In the genomic region with DNA sequence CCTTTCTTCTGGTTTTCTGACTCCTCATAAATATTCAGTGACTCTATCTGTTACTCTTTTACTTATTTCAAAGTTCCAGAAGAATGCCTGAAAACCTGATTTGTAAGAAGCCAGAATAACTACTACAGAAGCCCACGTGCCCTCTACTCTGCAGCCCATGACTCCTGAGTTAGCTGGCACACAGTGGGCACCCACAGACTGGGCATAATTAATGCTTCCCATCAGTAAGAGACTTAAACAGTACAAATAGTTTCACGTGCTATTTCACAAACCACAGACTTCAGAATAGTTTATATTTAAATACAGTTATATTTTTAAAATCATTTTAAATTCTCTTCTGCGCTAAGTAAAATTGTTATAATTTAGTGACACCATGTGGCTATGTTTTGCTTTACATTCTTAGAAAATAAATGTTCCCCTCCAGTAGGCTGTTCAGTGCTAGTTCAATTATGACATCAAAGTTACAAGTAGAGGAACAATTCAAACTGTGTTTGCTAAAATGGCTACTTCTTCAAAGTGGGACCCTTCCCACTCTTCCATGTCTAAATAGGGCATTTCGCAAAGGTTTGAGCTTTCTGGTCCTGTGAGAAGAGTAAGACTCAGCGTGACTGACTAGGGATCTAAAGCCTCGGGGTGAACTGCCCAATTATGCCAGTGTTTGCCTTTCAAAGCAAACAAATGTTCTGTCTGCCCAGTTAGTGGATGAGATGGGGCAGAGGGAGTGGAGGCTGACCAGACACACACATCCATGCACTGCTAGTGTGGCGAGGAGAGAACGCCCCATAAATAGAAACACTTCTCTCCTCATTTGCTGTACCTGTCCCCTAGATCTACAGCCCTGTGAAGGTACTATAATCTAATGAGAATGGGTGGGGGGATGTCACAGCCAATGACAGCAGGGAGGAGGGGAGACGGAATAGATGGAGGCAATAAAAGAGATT, we compare ENCODE assay signal across 17 mouse cellular contexts.
DNase-seq lines count a peak whose midpoint lies in the region; ATAC-seq and TF ChIP-seq lines count a peak whose summit lies in the region.
"Had no signal": no experiment of that assay in that cellular context is flagged by ENCODE, and none has a peak within 500 bp of the region (broad histone marks: within the 10 kb centered on the region; RNA-seq: fewer than 3 reads in every experiment).

No protein-coding gene starts in this region.

- no peak overlapping the region for H3K4me2 ChIP-seq in forebrain, embryonic 14.5 days (ENCODE audit: low read length)
- no peak overlapping the region for H3K4me2 ChIP-seq in forebrain, embryonic 13.5 days
- no peak overlapping the region for H3K4me2 ChIP-seq in kidney, postnatal 0 days (ENCODE audit: low read length)
- H3K4me2 ChIP-seq: heart, embryonic 12.5 days; neural tube, embryonic 15.5 days had no signal

- no peaks in the 10 kb centered on the region for H3K9me3 ChIP-seq in forebrain, embryonic 14.5 days (replicated peaks; ENCODE audit: control insufficient read depth, low read length)
- no peaks in the 10 kb centered on the region for H3K9me3 ChIP-seq in forebrain, embryonic 13.5 days (replicated peaks)
- H3K9me3 ChIP-seq in kidney, postnatal 0 days (replicated peaks; ENCODE audit: low read length), result no peaks in the 10 kb centered on the region
- H3K9me3 ChIP-seq: neural tube, embryonic 15.5 days had no signal

- DNase-seq in forebrain, embryonic 14.5 days (ENCODE audit: low spot score), result peak; percentile 52
- DNase-seq in kidney, postnatal 0 days (ENCODE audit: low spot score), result peak; percentile 46
- DNase-seq in kidney, postnatal 14 days, result no peak
- DNase-seq in testis, postnatal 10 days (ENCODE audit: low spot score), result peak; percentile 22
- DNase-seq in testis, postnatal 14 days (ENCODE audit: low spot score), result no peak
- DNase-seq in natural killer cell, adult 2 months (ENCODE audit: low spot score in 2 of 2), result no peak
- DNase-seq: adrenal gland, adult 2 months; cerebellum, adult 9-10 months; gastrocnemius, postnatal 14 days; heart, postnatal 4 days; kidney, adult 11 months; kidney, postnatal 25 days; thymus, postnatal 36 days had no signal

- H3K27ac ChIP-seq in forebrain, embryonic 14.5 days (ENCODE audit: low read depth, low read length), result no peak overlapping the region
- H3K27ac ChIP-seq in forebrain, embryonic 13.5 days, result no peak overlapping the region
- H3K27ac ChIP-seq in kidney, postnatal 0 days, result no peak overlapping the region

- ATAC-seq in forebrain, embryonic 14.5 days, result no peak
- no peak for ATAC-seq in forebrain, embryonic 13.5 days
- no peak for ATAC-seq in kidney, postnatal 0 days (replicated peaks; ENCODE audit: low FRiP score, low read depth)
- no peak for ATAC-seq in megakaryocyte progenitor cell, adult 5-6 weeks (replicated peaks; ENCODE audit: poor library complexity)

- TF ChIP-seq CTCF in kidney, postnatal 0 days (IDR thresholded peaks at IDR 0.05; ENCODE audit: low read depth), result peak; percentile 47

- WGBS in forebrain, embryonic 14.5 days, result 52% methylated on average over 9 of the region's 9 CpGs
- WGBS in forebrain, embryonic 13.5 days, result 53% methylated on average over 9 of the region's 9 CpGs
- 71% methylated on average over 9 of the region's 9 CpGs for WGBS in kidney, postnatal 0 days

- no peak overlapping the region for H3K9ac ChIP-seq in forebrain, embryonic 14.5 days (ENCODE audit: low read length)
- H3K9ac ChIP-seq in forebrain, embryonic 13.5 days, result no peak overlapping the region
- H3K9ac ChIP-seq in kidney, postnatal 0 days (ENCODE audit: low read depth, low read length), result no peak overlapping the region
- H3K9ac ChIP-seq: heart, embryonic 12.5 days; neural tube, embryonic 15.5 days had no signal

- H3K4me1 ChIP-seq in forebrain, embryonic 14.5 days (ENCODE audit: control insufficient read depth, insufficient read depth, low read length), result peaks cover 18% of the 10 kb centered on the region
- peaks cover 38% of the 10 kb centered on the region for H3K4me1 ChIP-seq in forebrain, embryonic 13.5 days
- H3K4me1 ChIP-seq in kidney, postnatal 0 days (replicated peaks; ENCODE audit: insufficient read depth, low read length), result no peaks in the 10 kb centered on the region

- H3K4me3 ChIP-seq in forebrain, embryonic 14.5 days (ENCODE audit: low read depth, low read length), result no peak overlapping the region
- H3K4me3 ChIP-seq in forebrain, embryonic 13.5 days, result no peak overlapping the region
- H3K4me3 ChIP-seq in kidney, postnatal 0 days (replicated peaks; ENCODE audit: low read depth, low read length), result no peak overlapping the region
- H3K4me3 ChIP-seq: heart, embryonic 12.5 days; neural tube, embryonic 15.5 days had no signal

- H3K27me3 ChIP-seq in forebrain, embryonic 14.5 days (replicated peaks; ENCODE audit: control insufficient read depth, insufficient read depth, low read length), result no peaks in the 10 kb centered on the region
- H3K27me3 ChIP-seq in forebrain, embryonic 13.5 days, result no peaks in the 10 kb centered on the region
- no peaks in the 10 kb centered on the region for H3K27me3 ChIP-seq in kidney, postnatal 0 days (ENCODE audit: insufficient read depth, low read length)
- H3K27me3 ChIP-seq: heart, embryonic 12.5 days; neural tube, embryonic 15.5 days had no signal

- H3K36me3 ChIP-seq in forebrain, embryonic 14.5 days (ENCODE audit: control insufficient read depth, insufficient read depth, low read length), result no peaks in the 10 kb centered on the region
- no peaks in the 10 kb centered on the region for H3K36me3 ChIP-seq in forebrain, embryonic 13.5 days (ENCODE audit: poor library complexity, severe bottlenecking)
- no peaks in the 10 kb centered on the region for H3K36me3 ChIP-seq in kidney, postnatal 0 days (ENCODE audit: insufficient read depth, low read length)

Comparison
In these comparisons a context has a peak if more than half of its experiments do, and no peak if none do; other contexts are left out.
1. DNase-seq: peak in forebrain, embryonic 14.5 days (single experiment), kidney, postnatal 0 days (single experiment) and testis, postnatal 10 days (single experiment); none in kidney, postnatal 14 days (single experiment), testis, postnatal 14 days (single experiment) and natural killer cell, adult 2 months (0 of 2).